Mouse (Mus musculus): ENCODE results near the gene Adat3. TPM values are rescaled to one million over a fixed set of nuclear protein-coding genes. Genes with fewer than 3 reads are reported as not detected.
"Not testable (repeated sequence)": the region's sequence is repeated elsewhere in the genome, so short reads cannot be mapped to it uniquely, and the experiment has no call there.

Adat3 gene
- total RNA-seq, 1 experiment from 2014 or later: 4.9 TPM

DNA sequence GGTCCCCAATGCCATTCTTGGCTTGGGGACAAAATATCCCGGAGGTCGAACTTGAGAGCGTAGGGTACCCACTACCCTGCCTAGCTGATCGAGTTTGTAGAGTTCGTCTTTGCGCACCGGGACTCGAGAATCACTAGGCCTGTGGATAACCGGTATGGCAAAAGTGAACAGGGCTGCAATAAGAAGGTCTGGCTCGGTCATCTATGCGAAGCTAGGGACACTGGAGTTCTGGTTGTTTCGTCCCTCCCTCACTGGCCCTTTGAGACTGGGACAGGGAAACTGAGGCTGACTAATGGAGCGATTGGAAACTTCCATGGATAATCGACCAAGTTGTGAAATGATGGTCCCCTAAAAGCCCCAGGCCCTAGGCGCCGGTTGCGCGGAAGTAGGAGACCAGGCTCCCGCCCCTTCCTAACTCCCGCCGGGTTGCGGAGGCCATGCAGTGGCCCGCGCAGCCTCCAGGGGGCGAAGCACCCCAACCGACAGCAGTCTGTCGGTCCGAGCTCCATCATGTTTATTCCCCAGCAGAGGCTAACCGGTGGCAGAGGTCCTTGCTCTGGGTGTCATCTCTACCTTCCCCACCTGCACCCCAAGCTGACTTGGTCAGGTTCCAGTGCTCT, 24.4 kb upstream of the Adat3 start:
- DNase-seq: peak; percentile 93

DNA sequence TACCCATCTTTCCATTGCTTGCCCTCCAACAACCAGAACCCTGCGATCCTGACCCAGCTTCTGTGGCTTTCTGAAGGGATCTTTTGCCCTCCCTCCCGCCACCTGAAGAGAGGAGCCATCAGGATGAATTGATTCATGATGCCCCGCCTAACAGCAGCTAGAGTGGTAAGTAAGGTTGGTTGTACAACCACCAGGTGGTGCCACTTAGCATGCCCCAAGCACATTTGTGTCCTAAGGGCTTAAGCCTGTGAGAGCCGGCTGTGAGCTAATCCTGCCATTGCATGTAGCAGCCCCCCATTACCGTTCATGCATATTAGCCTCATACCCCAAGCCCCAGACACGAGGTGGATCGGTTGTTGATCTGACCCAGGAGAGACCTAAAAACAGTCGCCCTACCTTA, 23.8 kb upstream of the Adat3 start:
- peak; percentile 79 for DNase-seq

DNA sequence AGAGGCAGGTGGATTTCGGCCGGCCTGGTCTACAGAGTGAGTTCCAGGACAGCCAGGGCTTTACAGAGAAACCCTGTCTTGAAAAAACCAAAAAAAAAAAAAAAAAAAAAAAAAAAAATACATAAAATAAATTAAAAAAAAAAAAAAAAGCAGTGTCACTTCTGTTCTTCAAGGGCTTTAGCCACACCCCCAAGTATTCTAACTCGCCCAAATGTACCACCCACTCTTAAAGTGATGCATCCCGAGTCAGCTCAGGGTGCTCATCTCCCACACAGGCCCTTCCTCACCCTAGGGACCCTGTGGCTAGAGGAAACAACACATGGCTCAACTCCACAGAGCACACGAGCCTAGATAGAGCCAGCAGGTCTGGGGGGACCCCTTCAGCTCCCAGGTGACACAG, 19.6 kb upstream of the Adat3 start:
- no peak for DNase-seq

DNA sequence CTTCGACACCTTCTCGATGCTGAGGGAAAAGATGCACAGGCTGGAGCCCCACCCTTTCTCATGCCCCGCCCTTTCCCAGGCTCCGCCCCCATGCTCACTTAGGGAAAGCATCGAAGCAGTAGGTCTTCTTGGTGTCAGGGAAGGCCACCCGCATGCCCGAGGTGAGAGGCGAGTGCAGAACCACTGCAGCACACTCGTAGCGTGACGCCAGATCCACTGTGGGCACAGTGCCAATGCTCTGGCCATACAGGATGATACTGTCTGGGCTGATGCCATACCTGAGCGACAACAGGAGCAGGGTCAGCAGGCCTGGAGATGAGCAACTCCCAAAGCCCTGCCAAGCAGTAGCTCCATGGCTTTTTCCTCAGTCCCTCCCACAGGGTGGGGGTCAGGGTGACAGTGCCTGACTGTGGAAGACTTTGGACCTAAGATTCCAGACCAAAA, 18.6 kb upstream of the Adat3 start:
- no peak for DNase-seq

DNA sequence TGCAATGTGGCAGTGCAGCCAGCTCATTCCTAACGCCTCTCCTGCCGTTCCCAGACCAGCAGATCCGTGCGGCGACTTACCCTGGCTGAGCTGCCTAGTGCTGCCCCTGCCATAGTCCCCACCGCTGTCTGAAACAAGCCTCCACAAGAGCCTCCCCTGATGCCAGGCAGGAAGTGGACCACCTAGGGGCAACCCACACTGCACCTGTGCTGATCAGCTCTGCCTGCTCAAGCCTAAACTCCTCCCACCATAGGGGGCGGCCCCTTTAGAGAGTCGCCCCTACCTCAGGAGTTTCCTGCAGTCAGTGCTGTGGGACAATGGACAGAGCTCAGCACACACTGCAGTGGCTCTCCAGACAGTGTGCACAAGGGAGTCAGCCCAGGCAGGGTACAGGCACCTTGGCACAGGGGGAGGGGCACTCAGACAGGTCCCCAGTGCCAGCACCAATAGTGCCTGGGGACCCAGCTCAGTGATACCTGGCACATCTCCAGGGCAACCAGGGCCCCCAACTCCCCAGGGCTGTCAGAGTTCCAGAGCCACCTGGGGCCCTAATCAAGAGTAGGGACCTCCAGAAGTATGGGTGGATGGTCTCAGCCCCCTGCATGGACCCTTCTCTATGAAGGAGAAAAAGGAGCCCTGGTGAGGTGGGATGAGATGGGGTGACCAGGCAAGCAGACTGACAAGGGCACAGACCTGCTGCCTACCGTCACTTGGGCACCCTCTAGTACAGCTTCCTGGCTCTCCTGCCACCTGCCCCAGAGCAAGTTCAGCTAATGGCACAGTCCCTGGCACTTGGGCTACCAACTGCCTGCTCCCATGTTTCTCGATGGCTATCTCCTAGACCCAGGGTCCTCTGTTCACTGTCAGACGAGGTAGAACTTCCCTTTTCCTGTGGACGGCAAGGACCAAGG, 17.8 kb upstream of the Adat3 start:
- DNase-seq: no peak

DNA sequence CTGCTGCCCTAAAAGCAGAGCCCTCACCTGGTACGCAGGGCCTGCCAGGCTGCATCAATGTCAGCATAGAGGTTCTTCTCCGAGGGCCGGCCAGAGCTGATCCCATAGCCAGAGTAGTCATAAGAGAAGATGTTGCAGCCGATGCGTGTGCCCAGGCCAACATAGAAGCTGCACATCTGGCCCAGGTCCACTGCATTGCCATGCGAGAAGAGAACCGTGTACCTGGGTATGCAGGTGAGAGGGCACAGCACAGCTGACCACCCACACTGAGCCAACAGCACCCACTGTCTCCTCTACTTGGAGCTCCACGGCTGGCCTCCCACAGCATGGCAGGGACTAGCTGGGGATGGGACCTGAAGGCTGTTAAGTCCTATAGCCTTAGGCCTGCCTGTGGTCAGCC, 17.1 kb upstream of the Adat3 start:
- no peak for DNase-seq

DNA sequence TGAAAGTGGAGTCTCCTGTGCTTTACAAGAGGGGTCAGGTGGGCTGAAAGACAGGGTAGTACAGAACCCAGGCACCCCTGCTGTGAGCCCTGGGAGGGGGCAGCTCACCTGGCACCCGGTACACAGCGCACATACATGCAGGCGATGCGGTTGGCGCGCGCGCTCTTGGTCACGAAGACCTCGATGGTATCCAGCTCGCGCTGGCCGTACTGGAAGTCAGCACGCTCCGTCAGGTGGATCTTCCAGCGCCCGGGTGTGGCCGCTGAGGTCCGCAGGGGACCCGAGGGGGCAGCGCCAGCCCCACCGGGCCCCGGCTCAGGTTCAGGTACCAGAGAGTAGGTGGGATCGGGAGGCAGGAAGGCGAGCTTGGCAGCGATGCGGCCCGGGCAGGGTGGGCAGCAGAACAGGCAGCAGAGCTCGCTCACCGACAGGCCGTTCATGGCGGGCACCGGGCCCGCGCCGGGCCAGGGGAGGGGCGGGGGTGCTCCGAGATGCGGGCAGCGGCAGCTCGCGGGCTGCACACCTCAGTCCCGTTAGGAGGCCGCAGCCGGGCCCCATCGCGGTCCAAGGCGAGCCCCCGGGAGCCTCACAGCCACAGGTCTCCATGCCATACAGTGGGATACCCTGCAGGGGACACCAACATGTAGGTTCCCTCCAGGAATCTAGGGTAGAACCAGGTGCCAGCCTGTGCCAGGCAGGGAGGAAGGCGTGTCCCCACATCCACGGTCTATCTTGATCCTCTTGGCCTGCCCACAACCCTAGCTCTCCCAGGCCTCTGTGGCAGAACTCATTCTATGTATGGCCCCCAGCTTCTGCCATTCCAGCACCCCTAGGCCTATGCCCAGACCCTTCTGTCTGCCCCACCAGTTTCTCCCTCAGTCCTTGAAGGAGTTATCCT, 16.0 kb upstream of the Adat3 start:
- DNase-seq: no peak

DNA sequence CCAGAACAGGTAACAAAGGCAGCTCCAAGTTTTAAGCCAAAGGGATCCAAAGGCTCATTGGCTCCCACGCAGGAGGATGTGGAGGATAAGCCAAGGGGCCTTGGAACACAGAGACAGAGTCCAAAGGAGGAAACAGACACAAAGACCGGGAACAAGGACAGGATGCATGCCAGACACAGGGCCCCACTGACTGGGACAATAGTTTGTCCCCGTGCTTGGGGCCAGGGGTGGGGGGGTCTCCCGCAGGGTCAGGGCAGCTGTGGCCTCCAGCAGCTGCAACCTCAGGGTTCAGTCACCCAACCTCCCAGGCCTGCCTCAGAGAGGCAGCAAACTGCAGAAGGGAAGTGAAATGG, 15.4 kb upstream of the Adat3 start:
- peak; percentile 60 for DNase-seq

DNA sequence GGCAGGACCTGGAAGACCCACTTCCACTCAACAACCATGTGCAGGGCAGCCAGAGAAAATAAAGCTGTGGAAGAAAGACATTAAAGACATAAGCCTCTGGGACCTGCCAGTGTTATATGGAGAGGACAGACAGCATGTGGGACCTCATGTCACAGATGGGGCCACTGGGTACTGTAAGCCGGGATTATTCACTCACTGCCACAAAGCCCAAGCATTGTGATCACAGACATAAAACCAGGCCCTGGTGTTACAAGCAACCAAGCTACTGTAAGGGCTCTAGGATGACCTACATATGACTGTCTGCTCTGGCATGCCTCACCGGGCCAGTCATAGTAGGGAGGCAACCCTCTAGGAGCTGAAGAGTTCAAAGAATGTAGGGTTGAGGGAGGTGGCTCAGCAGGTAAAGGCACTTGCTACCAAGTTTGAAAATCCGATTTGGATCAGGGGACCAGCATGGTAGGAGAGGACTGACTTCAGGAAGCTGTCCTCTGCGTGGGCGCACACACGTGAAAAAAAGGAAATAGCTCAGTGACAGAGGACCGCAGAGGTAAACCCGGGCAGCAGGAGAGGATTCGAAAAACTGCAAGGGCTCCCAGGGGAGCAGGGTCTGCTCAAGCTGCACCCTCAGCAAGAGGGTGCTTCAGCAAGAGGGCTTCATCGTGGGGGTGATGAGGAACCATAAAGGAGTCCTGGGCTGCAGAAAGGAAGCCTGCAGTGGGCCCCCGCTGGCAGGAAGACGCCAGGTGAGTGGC, 13.4 kb upstream of the Adat3 start:
- peak; percentile 58 for DNase-seq

DNA sequence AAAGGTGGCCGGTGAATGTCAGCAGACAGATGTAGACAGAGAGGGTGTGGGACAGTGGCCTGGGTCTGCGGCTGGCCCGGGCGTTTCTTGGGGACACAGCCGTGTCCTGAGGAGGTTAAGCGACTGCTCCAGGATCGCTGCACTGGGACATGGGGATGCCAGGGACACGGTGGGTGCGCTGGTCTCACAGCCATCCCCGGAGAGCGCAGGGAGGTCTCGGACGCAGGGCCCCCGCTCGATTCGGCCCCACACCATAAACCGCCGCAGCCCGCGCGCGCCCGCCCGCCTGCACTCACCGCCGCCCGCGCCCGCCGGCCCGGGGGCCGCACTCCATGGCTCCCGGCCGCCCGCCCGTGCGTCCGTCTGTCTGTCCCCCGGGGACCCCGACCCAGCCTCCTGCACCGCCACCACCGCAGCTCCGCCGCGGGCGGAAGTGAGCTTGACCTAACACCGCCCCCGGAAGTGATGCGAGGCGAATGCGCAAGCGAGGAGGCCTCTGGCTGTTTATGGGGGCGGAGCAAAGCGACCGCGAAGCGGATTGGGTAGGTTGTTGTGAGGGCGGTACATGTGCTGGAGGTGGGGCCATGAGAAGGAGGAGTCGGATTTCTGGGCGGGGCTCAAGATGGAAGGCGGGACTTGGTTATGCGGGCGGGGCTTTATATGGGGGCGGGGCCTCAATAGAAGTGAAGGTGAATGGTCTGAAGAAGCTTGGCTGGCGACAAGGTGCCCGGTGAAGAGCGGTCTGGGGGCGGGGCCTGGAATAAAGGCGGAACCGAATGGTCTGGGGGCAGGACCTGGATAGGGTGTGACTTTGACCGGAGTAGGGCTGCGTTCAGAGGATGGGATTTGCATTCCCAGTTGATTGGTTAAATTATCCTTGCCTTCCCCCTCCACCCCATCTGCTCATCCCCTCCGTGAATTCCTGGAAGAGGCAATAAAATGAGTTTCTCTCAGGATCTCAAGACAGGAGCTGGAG, 12.5 kb upstream of the Adat3 start, which contains the start of gene Abhd17a:
Gene Abhd17a (minus strand): TSS at position 463 of the 976 bp plus-strand sequence.
- peak; percentile 99 for DNase-seq

DNA sequence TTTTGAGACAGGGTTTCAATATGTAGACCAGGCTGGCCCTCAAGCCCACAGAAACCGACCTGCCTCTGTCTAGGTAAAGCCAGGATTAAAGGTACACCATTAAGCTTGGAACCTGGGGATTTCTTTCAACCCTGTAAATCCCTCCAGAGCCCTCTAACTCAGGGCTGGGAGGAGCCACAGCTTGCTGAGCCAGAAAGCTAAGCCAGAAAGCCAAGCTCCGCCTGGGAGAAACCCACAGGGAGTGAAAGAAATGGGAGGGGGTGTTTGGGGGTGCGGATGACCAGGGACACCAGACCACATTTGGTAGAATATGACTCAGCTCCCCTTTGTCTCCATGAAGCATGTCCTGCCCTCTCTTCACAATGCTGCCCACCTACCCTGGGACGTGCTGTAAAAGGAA, 6.4 kb upstream of the Adat3 start:
- DNase-seq: peak; percentile 46

DNA sequence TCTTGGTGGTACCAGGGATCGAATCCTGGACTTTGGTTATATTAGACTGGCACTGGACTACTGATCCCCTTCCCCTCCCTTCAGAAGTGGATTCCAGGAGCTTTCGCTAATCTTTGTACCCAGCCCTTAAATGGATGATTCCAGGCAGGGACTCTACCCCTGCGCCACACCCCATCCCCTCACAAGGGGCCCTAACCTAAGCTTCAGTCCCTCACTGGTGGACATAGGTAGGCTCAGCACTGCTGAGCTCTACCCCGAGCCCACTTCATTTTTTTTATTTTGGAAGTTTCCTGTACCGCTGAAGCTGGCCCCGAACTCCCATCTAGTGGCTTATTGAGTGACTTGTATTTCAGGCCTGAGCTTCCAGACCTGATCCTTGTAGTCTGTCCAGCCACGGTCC, 684 bp downstream of the Adat3 start:
- DNase-seq: no peak

DNA sequence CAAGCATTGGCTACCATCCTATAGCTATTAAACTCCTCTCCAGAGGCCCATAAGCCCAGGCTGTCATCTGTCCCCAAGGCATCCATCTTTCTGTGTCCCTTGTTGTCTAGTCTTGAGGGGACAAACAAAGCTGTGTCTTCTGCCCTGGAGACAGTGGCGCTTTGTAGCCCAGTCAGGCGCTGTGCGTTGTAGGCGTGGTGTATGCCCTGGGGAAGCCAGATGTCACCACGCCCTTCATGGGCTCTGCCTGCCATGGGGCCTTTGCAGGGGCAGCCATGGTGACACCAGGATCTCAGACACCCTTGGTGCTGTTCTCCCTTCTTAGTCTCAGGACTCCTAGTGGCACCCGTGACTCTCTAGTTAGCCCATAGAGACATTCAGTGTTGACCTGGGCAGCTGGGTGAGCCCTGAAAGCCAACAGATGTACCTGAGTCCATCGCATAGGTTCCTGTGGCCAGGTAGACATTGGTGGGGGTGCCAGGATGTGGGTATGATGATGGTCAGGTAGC, 1.4 kb downstream of the Adat3 start:
- DNase-seq: peak; percentile 42

DNA sequence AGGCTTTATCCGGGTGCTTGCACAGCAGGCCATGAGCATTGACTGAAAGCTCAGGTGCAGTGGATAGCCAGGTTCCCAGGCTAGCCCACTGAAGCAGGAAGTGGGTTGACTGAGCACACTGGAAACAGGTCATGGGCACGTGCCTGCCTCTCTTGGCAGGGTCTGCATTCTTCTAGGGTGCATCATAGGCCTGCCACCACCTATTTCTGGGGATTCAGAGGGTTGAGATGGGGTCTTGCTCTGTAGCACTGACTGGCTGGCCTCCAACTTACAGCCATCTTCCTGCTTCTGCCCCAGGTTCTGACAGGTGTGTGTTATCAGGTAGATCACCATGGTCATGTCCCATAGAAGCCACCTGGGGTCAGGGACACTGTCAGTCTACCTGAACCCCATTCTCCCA, 2.3 kb downstream of the Adat3 start:
- DNase-seq: no peak

DNA sequence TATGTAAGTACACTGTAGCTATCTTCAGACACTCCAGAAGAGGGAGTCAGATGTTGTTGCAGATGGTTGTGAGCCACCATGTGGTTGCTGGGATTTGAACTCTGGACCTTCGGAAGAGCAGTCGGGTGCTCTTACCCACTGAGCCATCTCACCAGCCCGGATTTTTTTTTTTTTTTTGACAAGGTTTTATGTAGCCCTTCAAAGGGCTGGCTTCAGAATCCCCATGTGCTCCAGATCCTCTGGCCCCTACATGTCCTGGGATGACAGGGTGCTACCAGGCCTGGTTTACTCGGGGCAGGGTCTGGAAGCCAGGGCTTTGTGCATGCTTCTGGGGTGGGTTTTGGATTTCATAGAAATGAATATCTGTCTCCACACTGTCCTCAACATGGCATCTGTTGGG, 3.0 kb downstream of the Adat3 start, which contains the start of gene Gm49322:
Gene Gm49322 (plus strand): TSS at position 301 of the 400 bp plus-strand sequence.
- not testable (repeated sequence) for DNase-seq

DNA sequence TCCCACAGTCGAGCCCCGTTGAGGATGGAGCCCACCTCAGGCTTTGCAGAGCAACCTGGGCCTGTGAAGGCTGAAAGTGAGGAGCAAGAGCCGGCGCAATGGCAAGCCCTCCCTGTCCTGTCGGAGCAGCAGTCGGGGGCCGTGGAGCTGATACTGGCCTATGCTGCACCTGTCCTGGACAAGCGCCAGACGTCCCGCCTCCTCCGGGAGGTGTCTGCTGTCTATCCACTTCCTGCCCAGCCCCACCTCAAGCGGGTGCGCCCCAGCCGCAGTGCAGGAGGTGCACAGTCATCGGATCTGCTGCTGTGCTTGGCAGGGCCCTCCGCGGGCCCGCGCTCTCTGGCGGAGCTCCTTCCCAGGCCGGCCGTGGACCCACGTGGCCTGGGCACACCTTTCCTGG, 3.6 kb downstream of the Adat3 start:
- DNase-seq: no peak

DNA sequence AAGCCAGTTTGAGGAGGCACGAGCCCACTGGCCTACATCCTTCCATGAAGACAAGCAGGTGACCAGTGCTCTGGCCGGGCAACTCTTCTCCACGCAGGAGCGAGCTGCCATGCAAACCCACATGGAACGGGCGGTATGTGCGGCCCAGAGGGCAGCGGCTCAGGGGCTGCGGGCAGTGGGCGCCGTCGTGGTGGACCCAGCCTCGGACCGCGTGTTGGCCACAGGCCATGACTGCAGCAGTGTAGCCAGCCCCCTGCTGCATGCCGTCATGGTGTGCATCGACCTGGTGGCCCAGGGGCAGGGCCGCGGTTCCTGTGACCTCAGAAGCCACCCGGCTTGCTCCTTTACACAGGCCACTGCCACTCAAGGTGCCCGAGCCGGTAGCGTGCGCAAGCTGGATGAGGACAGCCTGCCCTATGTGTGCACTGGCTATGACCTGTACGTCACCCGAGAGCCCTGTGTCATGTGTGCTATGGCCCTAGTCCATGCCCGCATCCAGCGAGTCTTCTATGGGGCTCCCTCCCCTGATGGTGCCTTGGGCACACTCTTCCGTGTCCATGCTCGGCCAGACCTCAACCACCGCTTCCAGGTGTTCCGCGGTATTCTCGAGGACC, 4.2 kb downstream of the Adat3 start:
- DNase-seq: no peak

DNA sequence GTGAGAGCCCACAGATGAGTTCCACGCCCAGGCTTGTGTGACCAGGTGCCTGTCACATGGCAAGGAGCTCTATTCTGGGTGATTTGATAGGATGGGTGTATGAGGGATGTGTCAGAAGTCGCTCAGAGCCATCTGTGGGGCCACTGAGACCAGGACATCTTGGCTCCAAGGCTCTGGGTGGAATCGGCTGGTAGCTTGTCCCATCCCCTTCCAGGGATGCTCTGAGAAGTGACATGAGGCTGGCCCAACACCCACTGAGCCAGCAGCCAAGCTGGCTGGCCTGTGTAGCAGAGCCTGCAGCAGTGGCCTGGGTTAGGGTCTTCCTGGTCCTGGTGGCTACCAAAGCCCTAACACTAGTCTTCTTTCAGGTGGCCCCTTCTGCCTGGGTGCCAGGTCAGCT, 5.8 kb downstream of the Adat3 start:
- DNase-seq: no peak

DNA sequence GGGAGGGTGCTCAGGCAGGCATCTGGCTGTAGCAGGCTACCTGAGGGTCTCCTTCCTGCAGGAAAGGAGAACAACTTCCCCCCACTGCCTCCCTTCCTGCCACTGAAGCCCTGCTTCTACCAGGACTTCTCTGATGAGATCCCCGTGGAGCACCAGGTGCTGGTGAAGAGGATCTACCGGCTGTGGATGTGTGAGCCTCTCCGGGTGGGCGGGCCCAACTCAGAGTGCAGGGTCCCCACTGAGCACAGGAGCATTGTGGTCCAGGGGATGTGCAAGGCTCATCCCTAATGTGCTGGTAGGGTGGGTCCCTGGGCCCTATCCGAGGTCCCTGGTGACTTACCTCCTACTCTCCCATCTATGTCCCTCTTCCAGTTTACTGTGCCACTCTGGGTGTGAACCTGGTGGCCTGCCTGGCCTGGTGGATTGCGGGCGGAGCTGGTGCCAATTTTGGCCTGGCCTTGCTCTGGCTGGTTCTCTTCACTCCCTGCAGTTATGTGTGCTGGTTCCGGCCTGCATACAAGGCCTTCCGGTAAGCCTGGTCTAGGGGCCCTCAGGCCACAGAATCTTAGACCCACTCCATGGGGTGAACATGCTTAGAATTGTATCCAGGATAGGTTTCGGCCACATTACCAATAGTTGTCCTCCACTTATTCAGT, 6.7 kb downstream of the Adat3 start:
- no peak for DNase-seq

All from adrenal gland, postnatal 14 days (tissue).